Mouse (Mus musculus) megakaryocyte, adult 5-6 weeks (primary cell): ENCODE results near the gene Cct3. TPM values are rescaled to one million over a fixed set of nuclear protein-coding genes. Genes with fewer than 3 reads are reported as not detected.
A peak's percentile ranks its signal among the peaks of the same experiment; 100 is the strongest.
"Not testable (repeated sequence)": the region's sequence is repeated elsewhere in the genome, so short reads cannot be mapped to it uniquely, and the experiment has no call there.

Experiments used
- ATAC-seq: 2 replicates; pipeline ENCODE4 v1.8.0; 2016; ENCODE audit warnings: mild to moderate bottlenecking, inconsistent platforms; ENCODE audit not compliant: poor library complexity, severe bottlenecking
- total RNA-seq, 2 experiments: library from RNA; stranded (forward) in 1 of 2; stranded (reverse) in 1 of 2; fragments of 153-499, 151-499 nt in 1 of 2; fragments of 221-1000, 200-1000 nt in 1 of 2; gene quantifications; 2 replicates each; pipeline versions ENCODE4 v1.2.3 to v1.2.4; 2015 to 2017

Cct3 gene
- 153 and 179 TPM in 2 replicates for total RNA-seq (2015)
- 90.2 and 91.2 TPM in 2 replicates for total RNA-seq (2017)

GRCm38 (mm10) chr3:88296561-88297318, at the start of gene Cct3, which contains the start of gene Tsacc:
Cct3 (plus strand) TSS chr3:88297116.
Tsacc (minus strand) TSS chr3:88296999.
- ATAC-seq, result peak; percentile 91

- ATAC-seq, result no peak
Measured at GRCm38 (mm10) chr3:88247666-88248065, 49.2 kb upstream of the Cct3 start.

GRCm38 (mm10) chr3:88248406-88248805, 48.5 kb upstream of the Cct3 start:
- ATAC-seq, result no peak

GRCm38 (mm10) chr3:88252739-88253138, 44.2 kb upstream of the Cct3 start:
- ATAC-seq, result no peak

- peak; percentile 60 for ATAC-seq
Measured at GRCm38 (mm10) chr3:88254268-88254926, 42.5 kb upstream of the Cct3 start, which contains the start of gene Rhbg. Rhbg (minus strand) TSS chr3:88254709.

- ATAC-seq, result no peak
Measured at GRCm38 (mm10) chr3:88255950-88256349, 41.0 kb upstream of the Cct3 start.

- no peak for ATAC-seq
Measured at GRCm38 (mm10) chr3:88256382-88256781, 40.5 kb upstream of the Cct3 start.

- ATAC-seq, result no peak
Measured at GRCm38 (mm10) chr3:88262346-88262745, 34.6 kb upstream of the Cct3 start.

GRCm38 (mm10) chr3:88268014-88268413, 28.9 kb upstream of the Cct3 start:
- not testable (repeated sequence) for ATAC-seq

GRCm38 (mm10) chr3:88268991-88269390, 27.9 kb upstream of the Cct3 start:
- no peak for ATAC-seq

GRCm38 (mm10) chr3:88271298-88271697, 25.6 kb upstream of the Cct3 start:
- ATAC-seq, result not testable (repeated sequence)

GRCm38 (mm10) chr3:88271859-88272258, 25.1 kb upstream of the Cct3 start:
- ATAC-seq, result no peak

- ATAC-seq, result no peak
Measured at GRCm38 (mm10) chr3:88274002-88274401, 22.9 kb upstream of the Cct3 start.

GRCm38 (mm10) chr3:88276121-88276520, 20.8 kb upstream of the Cct3 start:
- ATAC-seq, result no peak

- ATAC-seq, result no peak
Measured at GRCm38 (mm10) chr3:88276529-88277143, 20.3 kb upstream of the Cct3 start.

GRCm38 (mm10) chr3:88280035-88280434, 16.9 kb upstream of the Cct3 start:
- no peak for ATAC-seq

- not testable (repeated sequence) for ATAC-seq
Measured at GRCm38 (mm10) chr3:88281141-88281916, 15.6 kb upstream of the Cct3 start.

- ATAC-seq, result not testable (repeated sequence)
Measured at GRCm38 (mm10) chr3:88284815-88285564, 11.9 kb upstream of the Cct3 start.

GRCm38 (mm10) chr3:88285565-88285895, 11.4 kb upstream of the Cct3 start:
- not testable (repeated sequence) for ATAC-seq

- ATAC-seq, result no peak
Measured at GRCm38 (mm10) chr3:88287110-88287509, 9.8 kb upstream of the Cct3 start, which contains the start of gene Gm38392. Gm38392 (minus strand) TSS chr3:88287210.
